Mouse (Mus musculus) brain, embryonic 18.5 days (tissue): ENCODE measurements around the gene Pip5k1b.

Experiments used
- DNase-seq: peaks from one replicate; pipeline ENCODE4 v3.0.0-alpha.2; 2012; ENCODE audit warnings: low read depth, low spot score

The Pip5k1b gene

GRCm38 (mm10) chr19:24259390-24260351 is 296.0 kb downstream of the Pip5k1b start:
- DNase-seq: no peak

- no peak for DNase-seq
These were observed 297.3 kb downstream of the Pip5k1b start for GRCm38 (mm10) chr19:24258368-24258767.

GRCm38 (mm10) chr19:24257962-24258361 is 297.7 kb downstream of the Pip5k1b start:
- DNase-seq: no peak

GRCm38 (mm10) chr19:24253657-24254260 is 301.9 kb downstream of the Pip5k1b start:
- no peak for DNase-seq

GRCm38 (mm10) chr19:24251869-24252268 is 303.8 kb downstream of the Pip5k1b start:
- DNase-seq: no peak
